Mouse (Mus musculus): Measurements from ENCODE around the gene Ppp1r27.

Gene Ppp1r27

DNA sequence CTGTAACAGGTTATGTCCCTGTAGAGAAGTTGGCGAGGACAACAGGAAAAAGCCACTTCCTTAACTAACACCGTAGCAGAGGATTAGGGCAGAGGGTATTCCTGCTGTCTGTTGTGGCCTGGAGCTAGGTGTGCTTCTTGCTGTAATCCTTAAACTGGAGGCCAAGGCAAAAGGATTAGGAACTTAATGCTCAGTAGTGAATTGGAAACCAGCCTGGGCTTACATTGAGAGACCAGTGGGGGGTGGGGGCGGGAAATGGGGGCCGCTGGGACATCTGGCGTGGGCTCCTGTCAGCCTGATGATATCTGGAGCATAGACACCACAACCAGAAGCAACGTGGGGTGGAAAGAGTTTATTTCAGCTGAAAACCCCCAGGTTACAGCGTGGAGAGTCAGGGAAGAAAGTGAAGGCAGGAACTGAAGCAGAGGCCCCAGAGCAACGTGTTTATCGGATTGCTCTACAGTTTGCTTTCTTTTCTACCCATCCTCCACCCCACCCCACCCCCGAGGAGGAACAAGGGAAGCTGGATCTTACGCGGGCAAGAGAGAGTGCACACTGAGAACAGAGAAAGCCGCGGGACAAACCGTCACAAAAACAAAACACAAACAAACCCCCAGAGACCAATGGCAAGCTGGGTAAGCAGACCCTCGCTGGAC is 40.4 kb downstream of the Ppp1r27 start:
- DNase-seq: peak in 1 of 2 experiments; percentile 35

DNA sequence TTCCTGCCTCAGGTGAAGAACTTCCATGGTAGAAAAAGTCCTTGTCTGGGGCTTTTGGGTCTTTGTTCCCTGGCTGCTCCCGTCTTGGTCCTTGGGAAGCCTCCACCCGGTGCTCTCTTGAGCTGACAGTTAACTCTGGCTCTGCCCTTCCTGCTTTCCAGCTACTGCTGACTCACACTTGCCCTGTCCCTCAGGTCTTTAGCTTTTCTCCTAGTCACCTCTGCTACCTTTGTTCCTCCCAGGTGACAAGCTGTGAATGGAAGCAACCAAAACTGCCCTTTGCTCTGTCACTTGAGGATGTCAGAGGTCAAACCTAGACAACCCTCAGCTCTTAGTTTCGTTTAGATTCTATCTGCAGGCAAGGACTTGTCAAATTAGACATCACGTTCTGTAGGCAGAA is 41.0 kb downstream of the Ppp1r27 start:
- peak in 1 of 2 experiments; percentile 15 for DNase-seq

DNA sequence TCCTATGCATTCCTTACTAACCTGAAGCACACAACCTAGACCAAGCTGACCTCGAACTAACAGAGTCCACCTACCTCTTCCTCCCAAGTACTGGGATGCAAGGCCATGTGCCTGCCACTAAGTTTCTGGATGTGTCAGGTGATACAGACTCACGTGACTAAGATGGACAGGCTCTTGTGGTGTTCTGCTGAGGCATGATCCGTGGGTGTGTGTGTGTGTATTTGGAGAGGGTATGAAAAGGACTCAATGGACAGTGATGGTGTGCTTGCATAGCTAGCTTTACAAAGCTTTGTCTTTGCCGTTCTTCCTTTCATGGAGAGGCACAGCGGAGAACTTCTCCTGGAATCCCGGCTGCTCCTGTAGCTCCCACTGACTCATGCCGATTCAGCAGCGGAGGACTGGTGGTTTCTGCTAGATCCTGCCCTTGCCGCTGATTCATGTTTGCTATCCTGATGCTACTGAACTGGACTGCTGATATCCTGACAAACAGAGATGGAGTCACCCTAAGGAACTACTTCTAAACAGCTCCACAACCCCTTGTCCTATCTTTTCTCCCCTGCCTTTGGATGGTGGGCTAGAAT is 42.6 kb downstream of the Ppp1r27 start:
- DNase-seq: no peak

DNA sequence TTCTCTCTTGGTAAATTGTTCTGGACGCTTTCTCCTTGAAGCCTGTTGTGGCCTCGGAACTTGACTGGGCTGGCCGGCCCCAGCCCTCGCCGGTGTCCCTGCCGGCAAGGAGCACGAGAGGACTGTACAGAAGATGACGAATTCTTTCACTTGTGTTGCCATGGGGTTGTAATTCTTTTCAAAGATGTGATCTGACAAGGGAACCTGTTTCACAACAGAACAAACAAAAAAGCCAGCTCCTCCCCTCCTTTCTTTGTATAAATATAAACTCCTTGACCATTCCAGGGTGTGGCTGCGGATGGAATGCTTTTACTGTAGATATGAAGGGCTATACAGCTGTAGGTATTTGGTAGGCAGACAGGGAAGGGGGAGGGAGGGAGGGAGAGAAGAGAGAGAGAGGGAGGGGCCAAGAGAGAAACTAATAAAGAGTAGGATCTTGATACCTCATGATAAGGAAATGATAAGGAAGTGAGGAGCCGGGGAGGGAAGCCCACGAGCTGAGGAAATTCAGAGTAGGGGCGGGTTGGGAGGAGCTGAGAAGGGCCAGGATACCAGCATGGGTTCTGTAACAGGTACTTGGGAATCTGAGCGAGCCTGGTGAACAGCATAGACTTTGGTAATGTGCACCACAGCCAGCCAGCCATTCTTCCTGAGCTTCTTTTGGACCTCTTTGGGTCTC is 43.2 kb downstream of the Ppp1r27 start:
- peak; percentile 47 to 77 for DNase-seq

DNA sequence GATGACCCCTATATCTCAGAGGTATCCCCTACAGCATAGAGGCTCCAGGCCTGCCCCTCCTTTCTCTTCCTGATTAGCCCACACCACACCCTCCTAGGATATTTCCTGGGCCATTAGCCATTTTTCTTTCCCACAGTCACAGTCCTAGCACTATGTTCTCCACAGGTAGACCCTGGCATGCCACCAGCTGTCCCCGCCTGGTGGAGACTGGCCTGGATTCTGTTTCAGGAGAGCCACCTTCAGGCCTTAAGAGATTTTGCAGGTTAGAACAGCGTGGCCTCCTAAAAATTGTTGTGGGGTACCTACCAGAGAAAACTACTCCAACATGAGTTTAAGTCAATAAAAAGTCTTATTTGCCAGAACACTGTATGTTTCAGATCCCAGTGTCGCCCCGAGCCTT is 44.0 kb downstream of the Ppp1r27 start:
- DNase-seq: peak; percentile 52 to 69

DNA sequence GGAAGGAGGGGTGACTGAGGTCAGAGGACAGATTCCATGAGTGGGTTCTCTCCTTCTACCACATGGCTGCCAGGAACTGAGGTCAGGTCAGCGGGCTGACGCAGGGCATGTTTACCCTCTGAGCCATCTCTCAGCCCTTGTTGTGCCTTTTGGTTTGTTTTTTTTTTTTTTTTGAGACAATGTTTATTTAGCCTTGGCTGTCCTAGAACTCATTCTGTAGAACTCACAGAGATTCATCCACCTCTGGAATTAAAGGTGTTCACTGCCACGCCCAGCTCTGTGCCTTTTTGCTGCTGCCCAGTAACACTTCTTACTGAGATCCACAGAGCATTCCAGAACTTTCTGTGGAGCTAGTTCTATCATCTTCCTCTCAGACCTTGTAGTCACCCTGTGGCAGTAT is 45.3 kb downstream of the Ppp1r27 start:
- no peak for DNase-seq

DNA sequence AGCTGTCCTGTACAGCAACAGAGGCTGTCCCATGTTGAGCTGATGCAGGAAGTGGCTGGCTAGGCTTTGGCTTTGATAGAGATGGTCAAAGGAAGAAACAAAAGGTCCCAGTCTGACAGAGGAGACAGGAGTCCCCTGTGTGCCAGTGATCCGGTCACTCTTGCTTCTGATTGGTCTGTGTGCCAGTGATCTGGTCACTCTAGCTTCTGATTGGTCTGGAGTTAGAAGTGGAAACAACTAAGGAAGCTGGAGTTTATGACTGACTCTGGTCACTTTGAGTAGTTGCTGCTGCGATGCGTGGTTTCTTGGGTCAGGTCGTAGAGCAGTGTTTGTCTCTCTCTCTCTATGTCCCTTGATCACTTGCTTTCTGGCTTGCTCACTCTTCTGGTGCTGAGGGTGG is 49.2 kb downstream of the Ppp1r27 start:
- DNase-seq: no peak

DNA sequence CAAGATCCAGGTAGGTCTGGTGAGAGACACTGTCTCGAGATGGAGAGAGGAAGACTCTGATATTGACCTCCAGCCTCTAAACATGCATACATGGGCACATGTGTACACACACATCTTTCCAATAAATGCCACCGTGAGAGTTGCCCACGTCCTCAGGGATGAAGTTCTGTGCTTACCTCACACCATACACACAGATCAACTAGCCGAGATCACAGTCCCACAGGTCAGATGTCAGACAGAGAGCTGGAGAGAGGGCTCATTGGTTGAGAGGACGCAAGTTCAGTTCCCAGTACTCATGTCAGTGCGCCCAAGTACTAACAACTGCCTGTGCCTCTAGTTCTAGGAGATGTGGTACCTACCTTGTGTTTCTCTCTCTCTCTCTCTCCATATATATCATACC is 49.9 kb downstream of the Ppp1r27 start:
- DNase-seq: no peak

DNA sequence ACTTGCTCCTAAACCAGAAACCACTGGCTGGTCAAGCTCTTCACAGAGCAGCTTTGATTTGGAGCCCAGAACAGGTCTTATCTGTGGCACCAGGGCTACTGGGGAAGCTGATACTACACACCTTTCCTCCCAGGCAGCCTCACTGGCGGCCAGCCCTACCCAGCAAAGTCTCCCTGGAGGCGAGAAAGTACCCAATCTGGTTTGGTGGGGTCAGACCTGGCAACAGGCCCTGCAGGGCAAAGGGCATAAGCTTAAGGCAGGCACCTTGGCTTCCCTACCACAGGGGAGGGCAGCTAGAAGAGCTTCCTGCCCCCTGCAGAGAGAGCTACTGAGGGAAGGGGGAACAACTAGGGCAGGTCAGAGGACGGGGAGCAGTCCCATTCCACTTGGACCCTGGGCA is 50.6 kb downstream of the Ppp1r27 start:
- peak; percentile 69 to 83 for DNase-seq
